Mouse (Mus musculus): ENCODE data around the gene 2410015M20Rik. TPM values are rescaled to one million over a fixed set of nuclear protein-coding genes. Genes with fewer than 3 reads are reported as not detected.

The 2410015M20Rik gene
- total and polyA plus RNA-seq, 2 experiments from 2014 or later: 72.8 to 196 TPM

GRCm38 (mm10) chr17:56585171-56585821 lies 24.3 kb downstream of the 2410015M20Rik start:
- H3K4me2 ChIP-seq (ENCODE audit: low read depth, low read length, poor library complexity, severe bottlenecking): peak overlapping the region; percentile 72
- no peaks in the 10 kb centered on the region for H3K9me3 ChIP-seq (ENCODE audit: low read length)
- DNase-seq (ENCODE audit: low spot score): peak; percentile 47
- peaks cover 26% of the 10 kb centered on the region for H3K4me1 ChIP-seq (ENCODE audit: insufficient read depth, low read length)
- no peak for TF ChIP-seq CTCF (IDR thresholded peaks at IDR 0.05)
- peak; percentile 2; the same call in 1 of the 2 replicates for ATAC-seq (ENCODE audit: low FRiP score)
- H3K27ac ChIP-seq (ENCODE audit: low read depth, low read length): peak overlapping the region; percentile 83
- H3K36me3 ChIP-seq (ENCODE audit: insufficient read depth, low read length): peaks cover 35% of the 10 kb centered on the region
- WGBS: under 1% methylated on average over 59 of the region's 61 CpGs
- H3K4me3 ChIP-seq (ENCODE audit: low read depth, low read length): peak overlapping the region; percentile 68
- no peaks in the 10 kb centered on the region for H3K27me3 ChIP-seq (ENCODE audit: insufficient read depth, low read length)
- peak overlapping the region; percentile 82 for H3K9ac ChIP-seq (replicated peaks; ENCODE audit: low read length, poor library complexity, severe bottlenecking)

GRCm38 (mm10) chr17:56584257-56585130 lies 25.1 kb downstream of the 2410015M20Rik start, which contains the start of the genes Safb2 and Safb:
Gene Safb2 (minus strand): TSS chr17:56584585.
Gene Safb (plus strand): TSS chr17:56584825.
- Histone ChIP-seq H3K4me1 (ENCODE audit: insufficient read depth, low read length) (peaks cover 26% of the 10 kb centered on the region), H3K4me3 (ENCODE audit: low read depth, low read length) (peak within 1 kb of the TSS; percentile 68), H3K36me3 (ENCODE audit: insufficient read depth, low read length) (peaks cover 27% of the 10 kb centered on the region), H3K27ac (ENCODE audit: low read depth, low read length) (peak within 1 kb of the TSS; percentile 87), H3K9ac (replicated peaks; ENCODE audit: low read length, poor library complexity, severe bottlenecking) (peak within 1 kb of the TSS; percentile 82), H3K4me2 (ENCODE audit: low read depth, low read length, poor library complexity, severe bottlenecking) (peak within 1 kb of the TSS; percentile 76), H3K27me3 (ENCODE audit: insufficient read depth, low read length) (no peaks in the 10 kb centered on the region), H3K9me3 (ENCODE audit: low read length) (no peaks in the 10 kb centered on the region)
- TF ChIP-seq CTCF (IDR thresholded peaks at IDR 0.05): peak; percentile 49
- ATAC-seq (ENCODE audit: low FRiP score): peak; percentile 95
- WGBS: under 1% methylated on average over 79 of the region's 101 CpGs
- peak; percentile 100 for DNase-seq (ENCODE audit: low spot score)

- Histone ChIP-seq H3K36me3 (ENCODE audit: insufficient read depth, low read length) (peaks cover 21% of the 10 kb centered on the region), H3K4me2 (ENCODE audit: low read depth, low read length, poor library complexity, severe bottlenecking) (peak overlapping the region; percentile 76), H3K4me1 (ENCODE audit: insufficient read depth, low read length) (peaks cover 26% of the 10 kb centered on the region), H3K4me3 (ENCODE audit: low read depth, low read length) (peak overlapping the region; percentile 52), H3K9me3 (ENCODE audit: low read length) (no peaks in the 10 kb centered on the region), H3K27me3 (ENCODE audit: insufficient read depth, low read length) (no peaks in the 10 kb centered on the region), H3K27ac (ENCODE audit: low read depth, low read length) (peak overlapping the region; percentile 87), H3K9ac (replicated peaks; ENCODE audit: low read length, poor library complexity, severe bottlenecking) (peak overlapping the region; percentile 61)
- ATAC-seq (ENCODE audit: low FRiP score) (no peak), DNase-seq (ENCODE audit: low spot score) (no peak)
- 4% methylated on average over 31 of the region's 33 CpGs for WGBS
- TF ChIP-seq CTCF (IDR thresholded peaks at IDR 0.05): no peak
These were observed 25.8 kb downstream of the 2410015M20Rik start for GRCm38 (mm10) chr17:56583611-56584256.

- peak overlapping the region; percentile 61; the same call in 1 of the 2 replicates for H3K9ac ChIP-seq (replicated peaks; ENCODE audit: low read length, poor library complexity, severe bottlenecking)
- no peak overlapping the region for H3K27ac ChIP-seq (ENCODE audit: low read depth, low read length)
- WGBS: 69% methylated on average over 1 of the region's 1 CpGs
- H3K36me3 ChIP-seq (ENCODE audit: insufficient read depth, low read length): peaks cover 24% of the 10 kb centered on the region
- DNase-seq (ENCODE audit: low spot score) (no peak), ATAC-seq (ENCODE audit: low FRiP score) (no peak)
- H3K4me2 ChIP-seq (ENCODE audit: low read depth, low read length, poor library complexity, severe bottlenecking): peak overlapping the region; percentile 76
- H3K4me3 ChIP-seq (ENCODE audit: low read depth, low read length): peak overlapping the region; percentile 52
- TF ChIP-seq CTCF (IDR thresholded peaks at IDR 0.05): no peak
- H3K4me1 ChIP-seq (ENCODE audit: insufficient read depth, low read length): peaks cover 26% of the 10 kb centered on the region
- no peaks in the 10 kb centered on the region for H3K27me3 ChIP-seq (ENCODE audit: insufficient read depth, low read length)
- no peaks in the 10 kb centered on the region for H3K9me3 ChIP-seq (ENCODE audit: low read length)
These were observed 26.5 kb downstream of the 2410015M20Rik start for GRCm38 (mm10) chr17:56583071-56583470.

- Histone ChIP-seq H3K4me1 (ENCODE audit: insufficient read depth, low read length) (no peaks in the 10 kb centered on the region), H3K27ac (ENCODE audit: low read depth, low read length) (no peak overlapping the region), H3K4me3 (ENCODE audit: low read depth, low read length) (no peak overlapping the region), H3K4me2 (ENCODE audit: low read depth, low read length, poor library complexity, severe bottlenecking) (no peak overlapping the region), H3K9me3 (ENCODE audit: low read length) (no peaks in the 10 kb centered on the region), H3K27me3 (ENCODE audit: insufficient read depth, low read length) (no peaks in the 10 kb centered on the region), H3K36me3 (ENCODE audit: insufficient read depth, low read length) (peaks cover 81% of the 10 kb centered on the region), H3K9ac (replicated peaks; ENCODE audit: low read length, poor library complexity, severe bottlenecking) (no peak overlapping the region)
- no peak for ATAC-seq (ENCODE audit: low FRiP score)
- TF ChIP-seq CTCF (IDR thresholded peaks at IDR 0.05): no peak
- no peak for DNase-seq (ENCODE audit: low spot score)
- 93% methylated on average over 3 of the region's 3 CpGs for WGBS
These were observed 36.6 kb downstream of the 2410015M20Rik start for GRCm38 (mm10) chr17:56572939-56573338.
